Mouse (Mus musculus) CH12.LX (cell line): ENCODE results near the gene Gm13089.
"Not testable (repeated sequence)": the region's sequence is repeated elsewhere in the genome, so short reads cannot be mapped to it uniquely, and the experiment has no call there.

Experiments
- CTCF ChIP-seq, 2 experiments: IDR thresholded peaks in 1 of 2; conservative IDR thresholded peaks in 1 of 2; 2 replicates each; pipeline ENCODE4 v1.5.1; 2011 to 2012; ENCODE audit warnings: low read depth in 2 of 2, low read length in 2 of 2, improper control_type of control experiment in 1 of 2, inconsistent platforms in 1 of 2, mild to moderate bottlenecking in 1 of 2, moderate library complexity in 1 of 2
- GABPA ChIP-seq: IDR thresholded peaks from 2 replicates; pipeline ENCODE4 v1.6.1; 2012; ENCODE audit warnings: low read depth, low read length, improper control_type of control experiment, inconsistent platforms; ENCODE audit not compliant: insufficient replicate concordance
- POLR2A ChIP-seq: IDR thresholded peaks from 2 replicates; pipeline ENCODE4 v1.6.1; 2011; ENCODE audit warnings: low read depth, mild to moderate bottlenecking, improper control_type of control experiment, low read length
- RCOR1 ChIP-seq: conservative IDR thresholded peaks from 2 replicates; pipeline ENCODE4 v1.6.1; 2012; ENCODE audit warnings: low read depth, mild to moderate bottlenecking, inconsistent platforms, low read length, improper control_type of control experiment
- SIN3A ChIP-seq: IDR thresholded peaks from 2 replicates; pipeline ENCODE4 v1.6.1; 2012; ENCODE audit warnings: low read length, improper control_type of control experiment, inconsistent platforms
- SMC3 ChIP-seq: IDR thresholded peaks from 2 replicates; pipeline ENCODE4 v1.6.1; 2011; ENCODE audit warnings: low read depth, low read length, improper control_type of control experiment
- ZNF384 ChIP-seq: IDR thresholded peaks from 2 replicates; pipeline ENCODE4 v1.6.1; 2012; ENCODE audit warnings: low read depth, low read length, improper control_type of control experiment, inconsistent platforms

- not testable (repeated sequence) for TF ChIP-seq POLR2A; SMC3; CTCF (conservative IDR thresholded peaks at IDR 0.05 in 1 of 2, IDR thresholded peaks at IDR 0.05 in 1 of 2; ENCODE audit: low read depth in 2 of 2, low read length in 2 of 2); RCOR1; SIN3A; GABPA; ZNF384
These were observed 45.4 kb downstream of the Gm13089 start, which contains the start of gene Gm13088 for GRCm38 (mm10) chr4:143657146-143657545.
